Mouse (Mus musculus): Measurements from ENCODE around the gene Spopl. TPM values are rescaled to one million over a fixed set of nuclear protein-coding genes. Genes with fewer than 3 reads are reported as not detected.

Gene Spopl
- 38.6 TPM for polyA plus RNA-seq (2017; shearing (Covaris generic))

GRCm38 (mm10) chr2:23571302-23572156 is at the start of gene Spopl:
Gene Spopl, minus strand, starts transcription at chr2:23572106.

All from naive thymus-derived CD4-positive, alpha-beta T cell, adult 5 months (primary cell).